Mouse (Mus musculus) heart, adult 2 months (tissue): ENCODE measurements around the gene Plce1. TPM values are rescaled to one million over a fixed set of nuclear protein-coding genes. Genes with fewer than 3 reads are reported as not detected.

Experiments used
- DNase-seq, 2 experiments: peaks; one replicate each; pipeline ENCODE4 v3.0.0; 2021
- H3K27ac ChIP-seq: fragments of 200-600 bp; 2 replicates; pipeline ENCODE4 v1.8.1; 2022
- H3K27me3 ChIP-seq: fragments of 200-500 bp; 2 replicates; pipeline ENCODE4 v1.6.1; 2012; ENCODE audit warnings: mild to moderate bottlenecking, low read length, inconsistent platforms, mixed read lengths; ENCODE audit not compliant: control insufficient read depth, insufficient read depth
- H3K36me3 ChIP-seq: fragments of 200-500 bp; 2 replicates; pipeline ENCODE4 v1.6.1; 2012; ENCODE audit warnings: low read length, inconsistent platforms; ENCODE audit not compliant: control insufficient read depth, insufficient read depth
- H3K4me1 ChIP-seq: fragments of 200-500 bp; 2 replicates; pipeline ENCODE4 v1.6.1; 2011; ENCODE audit warnings: low read length; ENCODE audit not compliant: control insufficient read depth, insufficient read depth
- H3K4me3 ChIP-seq: fragments of 200-600 bp; 2 replicates; pipeline ENCODE4 v1.8.1; 2022
- H3K79me2 ChIP-seq: fragments of 200-500 bp; replicated peaks from 2 replicates; pipeline ENCODE4 v1.6.1; 2012; ENCODE audit warnings: mild to moderate bottlenecking, inconsistent platforms, low read length, moderate library complexity, mixed read lengths; ENCODE audit not compliant: control insufficient read depth, insufficient read depth
- H3K9ac ChIP-seq: fragments of 200-500 bp; 2 replicates; pipeline ENCODE4 v1.6.1; 2012; ENCODE audit warnings: low read depth, mild to moderate bottlenecking, control low read depth, inconsistent platforms, low read length, mixed read lengths
- CTCF ChIP-seq: fragments of 200-600 bp; IDR thresholded peaks from 2 replicates; pipeline ENCODE4 v1.8.1; 2022; ENCODE audit warnings: antibody characterized with exemption, mild to moderate bottlenecking, moderate library complexity
- EP300 ChIP-seq: fragments of 200-500 bp; IDR thresholded peaks from 2 replicates; pipeline ENCODE4 v1.6.1; 2011; ENCODE audit warnings: low read depth, low read length, control low read depth; ENCODE audit not compliant: insufficient read depth
- POLR2A ChIP-seq: fragments of 200-500 bp; IDR thresholded peaks from 2 replicates; pipeline ENCODE4 v1.6.1; 2011; ENCODE audit warnings: mild to moderate bottlenecking, low read depth, low read length, control low read depth; ENCODE audit not compliant: insufficient read depth
- WGBS: fragments of 180-500 bp; shearing (Covaris S2); methylation state at CpG from one replicate; pipeline ENCODE4 v1.1.7; 2018; 5-methylcytosine and 5-hydroxymethylcytosine counted together
- intact Hi-C: fragments of 180-260 bp; cut with DNase I; formaldehyde crosslinking; loops from one replicate; pipeline ENCODE4 v1.15.1; 2025
- polyA plus RNA-seq: library from polyadenylated mRNA; depleted of rRNA; stranded (reverse); fragments of >200 nt; gene quantifications from 2 replicates; pipeline ENCODE4 v1.2.3, GENCODE M21; 2012
- total RNA-seq, 2 experiments: library from RNA; stranded (reverse); gene quantifications; 2 replicates each; pipeline ENCODE4 v1.2.3; 2021

Plce1 gene
- total and polyA plus RNA-seq, 3 experiments, result 5.9 to 20.6 (median 18.7) TPM

- H3K79me2 ChIP-seq, result no peaks in the 10 kb centered on the region
- H3K27me3 ChIP-seq, result no peaks in the 10 kb centered on the region
- H3K4me1 ChIP-seq, result no peaks in the 10 kb centered on the region
- H3K9ac ChIP-seq, result no peak overlapping the region
- 91% methylated on average over 6 of the region's 6 CpGs for WGBS
- no peak for DNase-seq
- TF ChIP-seq EP300, result no peak
- no peak for TF ChIP-seq POLR2A
- no peak for TF ChIP-seq CTCF
- intact Hi-C loops, result no loop called here
- no peak overlapping the region for H3K4me3 ChIP-seq
- no peak overlapping the region for H3K27ac ChIP-seq
- no peaks in the 10 kb centered on the region for H3K36me3 ChIP-seq
These were observed 210.6 kb downstream of the Plce1 start for GRCm38 (mm10) chr19:38691533-38691932.

GRCm38 (mm10) chr19:38693331-38693730 is 212.4 kb downstream of the Plce1 start:
- no peak overlapping the region for H3K4me3 ChIP-seq
- no peak overlapping the region for H3K9ac ChIP-seq
- no peaks in the 10 kb centered on the region for H3K27me3 ChIP-seq
- no peaks in the 10 kb centered on the region for H3K4me1 ChIP-seq
- no peak for TF ChIP-seq CTCF
- TF ChIP-seq POLR2A, result no peak
- TF ChIP-seq EP300, result no peak
- 50% methylated on average over 2 of the region's 2 CpGs for WGBS
- no peaks in the 10 kb centered on the region for H3K36me3 ChIP-seq
- no peak for DNase-seq
- H3K79me2 ChIP-seq, result no peaks in the 10 kb centered on the region
- intact Hi-C loops, result no loop called here
- H3K27ac ChIP-seq, result no peak overlapping the region

DNA sequence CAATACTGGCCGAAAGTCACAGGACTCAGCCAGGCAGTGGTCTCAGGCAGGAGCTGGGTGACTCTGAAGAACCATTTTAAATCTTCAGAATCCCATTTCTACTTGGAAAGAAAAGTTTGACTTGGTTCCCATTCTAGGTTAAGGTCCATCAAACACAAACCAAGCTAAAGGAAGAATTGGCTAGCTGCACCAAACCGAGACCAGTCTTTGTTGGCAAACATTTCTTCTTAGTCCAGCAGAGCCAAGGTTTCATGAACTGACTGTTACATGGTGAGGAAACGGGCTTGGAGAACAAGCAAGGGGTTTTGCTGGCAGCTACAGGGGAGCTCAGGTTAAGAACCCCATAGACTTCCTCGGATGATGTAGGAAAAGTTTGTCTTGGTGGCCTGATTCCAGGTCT is 212.9 kb downstream of the Plce1 start:
- intact Hi-C loops, result no loop called here
- H3K27ac ChIP-seq, result no peak overlapping the region
- 66% methylated on average over 4 of the region's 4 CpGs for WGBS

DNA sequence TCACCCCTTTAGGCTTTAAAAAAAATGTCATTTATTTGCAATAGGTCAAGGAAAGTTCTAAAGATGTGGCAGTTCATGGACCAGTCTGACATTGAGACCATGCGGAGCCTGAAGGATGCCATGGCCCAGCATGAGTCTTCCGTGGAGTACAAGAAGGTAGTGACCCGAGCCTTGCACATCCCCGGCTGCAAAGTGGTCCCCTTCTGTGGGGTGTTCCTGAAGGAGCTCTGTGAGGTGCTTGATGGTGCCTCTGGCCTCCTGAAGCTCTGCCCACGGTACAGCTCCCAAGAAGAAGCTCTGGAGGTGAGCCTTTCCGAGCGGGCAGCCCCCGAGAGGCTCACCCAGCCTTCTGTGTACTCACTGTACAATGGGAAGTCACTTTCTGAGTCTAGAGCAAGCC is 220.9 kb downstream of the Plce1 start:
- 94% methylated on average over 8 of the region's 8 CpGs for WGBS
- Histone ChIP-seq H3K27me3 (no peaks in the 10 kb centered on the region), H3K36me3 (no peaks in the 10 kb centered on the region), H3K27ac (no peak overlapping the region), H3K79me2 (no peaks in the 10 kb centered on the region), H3K4me3 (no peak overlapping the region), H3K4me1 (no peaks in the 10 kb centered on the region), H3K9ac (no peak overlapping the region)
- intact Hi-C loops, result no loop called here
- TF ChIP-seq POLR2A (no peak), EP300 (no peak), CTCF (no peak)
- no peak for DNase-seq

More for the DNA sequence above, 212.9 kb downstream of the Plce1 start:
- no peak for TF ChIP-seq EP300
- no peak for TF ChIP-seq CTCF
- no peak for TF ChIP-seq POLR2A
- H3K9ac ChIP-seq, result no peak overlapping the region
- H3K27me3 ChIP-seq, result no peaks in the 10 kb centered on the region
- no peaks in the 10 kb centered on the region for H3K4me1 ChIP-seq
- H3K4me3 ChIP-seq, result no peak overlapping the region
- H3K79me2 ChIP-seq, result no peaks in the 10 kb centered on the region
- no peaks in the 10 kb centered on the region for H3K36me3 ChIP-seq
- DNase-seq, result no peak

DNA sequence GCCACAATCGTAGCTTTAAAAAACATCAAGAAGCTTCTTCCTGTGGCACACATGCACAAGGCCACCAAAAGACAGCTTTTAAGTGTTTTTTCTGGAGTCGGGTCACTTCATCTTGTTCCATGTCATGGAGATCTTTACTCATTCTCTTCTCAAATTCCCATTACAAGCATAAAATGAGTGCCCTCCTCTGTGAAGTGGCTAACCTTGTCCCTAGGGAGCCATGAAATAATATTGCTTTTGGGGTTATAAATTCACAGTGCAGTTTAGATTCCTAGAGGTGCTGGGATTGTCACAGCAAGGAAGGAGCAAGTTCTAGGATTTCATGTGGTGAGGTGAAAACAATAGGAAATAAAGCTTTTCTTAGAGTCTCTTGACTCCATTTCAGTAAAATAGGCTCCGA is 223.8 kb downstream of the Plce1 start:
- intact Hi-C loops, result loop anchor here (5.0 kb wide), 1 partner anchor 137 kb away; no protein-coding TSS in a partner anchor
- Histone ChIP-seq H3K79me2 (no peaks in the 10 kb centered on the region), H3K36me3 (no peaks in the 10 kb centered on the region), H3K4me1 (no peaks in the 10 kb centered on the region), H3K27ac (no peak overlapping the region), H3K4me3 (no peak overlapping the region), H3K9ac (no peak overlapping the region), H3K27me3 (no peaks in the 10 kb centered on the region)
- no peak for DNase-seq
- WGBS, result 80% methylated on average over 3 of the region's 3 CpGs
- TF ChIP-seq CTCF (no peak), EP300 (no peak), POLR2A (no peak)

GRCm38 (mm10) chr19:38705244-38705643 is 224.3 kb downstream of the Plce1 start:
- 91% methylated on average over 11 of the region's 11 CpGs for WGBS
- Histone ChIP-seq H3K27ac (no peak overlapping the region), H3K79me2 (no peaks in the 10 kb centered on the region), H3K36me3 (no peaks in the 10 kb centered on the region), H3K4me1 (no peaks in the 10 kb centered on the region), H3K27me3 (no peaks in the 10 kb centered on the region), H3K9ac (no peak overlapping the region), H3K4me3 (no peak overlapping the region)
- intact Hi-C loops, result loop anchor here (5.0 kb wide), 1 partner anchor 138 kb away; no protein-coding TSS in a partner anchor
- no peak for TF ChIP-seq EP300
- no peak for TF ChIP-seq POLR2A
- TF ChIP-seq CTCF, result no peak
- DNase-seq, result no peak
